Mouse (Mus musculus): ENCODE measurements at regions not wholly inside any gene's neighbourhood (a gene's known extent, or its start where the extent isn't known, plus 50 kb on each side); places are given as distances from the start of the nearest gene placed in this dataset.

DNA sequence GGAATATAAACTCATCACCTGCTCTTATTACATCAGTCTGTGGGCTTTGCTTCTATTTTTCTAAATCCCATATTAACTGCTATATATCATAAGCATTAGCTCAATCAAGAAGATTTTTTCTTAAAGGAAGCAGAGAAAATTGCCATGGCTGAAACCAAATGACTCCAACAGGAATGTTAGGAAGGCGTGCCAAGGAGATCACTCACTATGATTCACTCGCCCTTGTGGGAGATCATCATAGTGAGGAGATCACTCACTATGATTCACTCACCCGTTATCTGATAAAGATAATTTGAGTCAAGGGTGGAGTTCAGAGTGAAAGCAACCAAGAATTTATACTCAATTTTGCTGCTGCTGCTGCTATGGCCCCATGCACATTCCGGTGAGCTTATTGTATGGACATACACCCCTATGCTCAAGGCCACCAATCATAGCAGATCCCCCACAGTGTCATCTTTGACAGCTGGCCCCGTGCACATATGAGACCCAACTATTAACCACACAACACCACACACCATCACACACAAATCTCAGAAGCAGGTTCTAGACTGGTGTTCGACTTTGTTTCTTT, 63.8 kb upstream of the Fer start:
- no peak for DNase-seq (ENCODE audit: low spot score)

DNA sequence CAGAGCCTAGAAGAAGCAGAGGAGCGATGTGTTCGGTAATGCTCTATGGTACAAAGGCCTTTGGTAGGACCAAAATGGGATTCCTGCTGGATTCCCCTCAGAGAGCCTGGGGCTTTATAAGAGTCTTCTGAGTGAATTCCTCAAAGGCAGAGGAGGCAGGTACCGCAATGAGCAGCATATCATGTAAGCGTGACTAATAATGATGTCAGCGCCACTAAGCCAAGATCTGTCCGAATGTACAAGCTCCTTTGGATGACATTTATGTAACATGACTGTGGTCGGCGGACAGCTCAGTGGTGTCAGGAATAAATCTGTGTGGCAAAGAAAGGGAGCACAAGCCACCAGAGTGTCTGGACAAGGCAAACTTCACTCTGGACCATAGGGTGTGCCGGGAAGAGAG, 61.5 kb upstream of the Fer start:
- no peak for DNase-seq (ENCODE audit: low spot score)

DNA sequence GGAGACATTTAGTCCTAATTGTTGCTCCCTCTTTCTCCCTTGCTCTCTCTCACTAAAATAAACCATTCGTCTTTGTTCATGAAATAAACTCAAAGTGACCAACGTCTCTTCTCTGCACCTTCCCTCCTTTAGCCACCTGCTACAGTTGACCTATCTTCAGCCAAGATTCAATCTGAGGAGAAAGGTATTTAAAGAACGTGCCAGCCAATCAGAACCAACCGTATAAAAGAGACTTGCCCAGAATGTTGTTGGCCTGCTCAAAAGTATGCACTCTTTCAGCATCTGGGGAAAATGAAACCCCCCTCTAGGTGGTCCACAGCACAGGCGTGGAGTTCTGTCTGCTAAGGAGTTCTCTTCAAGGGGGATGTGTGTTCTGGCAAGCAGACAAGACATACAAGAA, 60.0 kb upstream of the Fer start:
- DNase-seq (ENCODE audit: low spot score): no peak

DNA sequence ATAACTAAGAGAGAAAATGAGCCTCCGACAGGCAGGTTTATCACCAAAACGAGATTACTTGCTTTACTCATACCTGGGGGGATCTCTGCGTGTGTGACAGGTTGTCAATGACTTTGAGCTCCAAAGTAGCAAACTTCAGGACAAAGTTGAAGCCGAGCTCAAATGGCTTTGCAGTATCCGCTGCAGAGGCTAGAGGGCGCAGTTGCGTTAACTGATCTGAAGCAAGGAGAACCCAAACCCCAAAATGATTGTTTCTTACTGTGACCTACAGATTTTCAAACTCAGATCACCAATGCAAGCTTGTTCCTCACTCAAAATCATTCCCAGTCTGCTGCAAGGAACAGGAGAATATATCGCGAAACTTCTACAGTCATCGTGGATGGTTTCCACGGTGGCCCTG, 59.3 kb upstream of the Fer start:
- DNase-seq (ENCODE audit: low spot score): peak; percentile 55

DNA sequence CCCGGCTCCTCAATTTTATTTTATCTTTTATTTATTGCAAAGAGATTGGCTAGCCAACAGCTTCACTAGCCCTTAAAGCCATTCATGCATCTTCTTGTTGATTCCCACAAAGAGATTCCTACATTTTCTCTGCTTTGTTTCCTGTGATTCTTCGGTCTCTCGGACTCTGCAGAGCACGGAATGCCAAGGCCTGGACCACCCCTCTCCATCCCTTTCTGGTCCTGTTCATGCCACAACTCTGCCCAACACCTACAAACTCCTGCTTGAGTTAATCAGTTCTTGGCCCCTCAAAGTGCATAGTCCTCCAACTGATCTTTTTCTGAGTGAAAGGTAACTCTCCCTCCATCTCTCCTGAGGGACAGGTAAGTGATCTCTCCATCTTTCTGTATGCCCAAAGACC, 58.4 kb upstream of the Fer start:
- DNase-seq (ENCODE audit: low spot score): no peak

DNA sequence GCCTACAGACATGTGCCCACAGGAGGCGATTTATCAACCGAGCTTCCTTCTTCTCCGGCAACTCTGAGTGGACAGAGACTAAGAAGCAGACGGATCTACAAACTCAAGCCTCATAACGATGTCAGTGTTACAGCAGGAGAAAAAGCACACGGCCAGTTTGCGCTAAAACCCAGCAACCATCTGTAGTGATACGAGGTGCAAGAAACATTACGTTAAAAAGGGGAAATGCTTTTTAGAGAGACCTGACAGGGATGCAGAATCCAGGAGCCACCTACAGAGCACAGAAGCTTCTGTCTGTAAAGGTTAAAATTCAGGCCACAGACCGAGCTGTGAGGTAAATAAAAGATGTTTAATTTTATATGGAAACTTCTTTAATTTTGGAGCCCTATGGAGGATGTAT, 56.5 kb upstream of the Fer start:
- no peak for DNase-seq (ENCODE audit: low spot score)

DNA sequence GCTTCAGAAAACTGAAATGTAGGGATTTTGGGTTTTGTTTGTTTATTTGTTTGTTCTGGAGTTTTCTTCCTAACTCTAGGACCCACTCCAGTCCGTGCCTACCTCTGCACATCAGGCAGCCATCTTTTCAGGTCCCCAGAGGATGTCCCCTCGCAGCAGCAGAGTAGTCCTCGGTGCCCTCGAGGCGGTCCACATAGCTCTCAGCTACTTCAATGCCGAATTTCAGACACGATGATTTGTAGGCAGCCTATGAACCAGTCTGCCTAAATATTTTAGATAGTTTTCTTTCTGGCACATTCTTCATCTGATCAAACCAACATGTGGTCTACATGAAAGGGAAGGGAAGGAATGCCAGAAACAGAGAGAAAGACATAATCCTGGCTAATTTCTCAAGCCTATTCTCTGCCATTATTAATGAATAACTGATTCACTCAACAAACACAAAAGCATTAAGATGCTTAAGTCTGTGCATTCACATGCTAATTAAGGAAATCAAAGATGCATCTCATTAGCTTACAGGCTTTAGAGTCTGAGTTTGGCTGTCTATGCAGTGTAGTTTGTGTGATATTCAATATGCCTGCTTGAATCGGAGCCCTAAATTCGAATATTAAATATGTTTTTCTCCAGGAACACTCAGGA, 55.2 kb upstream of the Fer start:
- DNase-seq (ENCODE audit: low spot score): no peak

DNA sequence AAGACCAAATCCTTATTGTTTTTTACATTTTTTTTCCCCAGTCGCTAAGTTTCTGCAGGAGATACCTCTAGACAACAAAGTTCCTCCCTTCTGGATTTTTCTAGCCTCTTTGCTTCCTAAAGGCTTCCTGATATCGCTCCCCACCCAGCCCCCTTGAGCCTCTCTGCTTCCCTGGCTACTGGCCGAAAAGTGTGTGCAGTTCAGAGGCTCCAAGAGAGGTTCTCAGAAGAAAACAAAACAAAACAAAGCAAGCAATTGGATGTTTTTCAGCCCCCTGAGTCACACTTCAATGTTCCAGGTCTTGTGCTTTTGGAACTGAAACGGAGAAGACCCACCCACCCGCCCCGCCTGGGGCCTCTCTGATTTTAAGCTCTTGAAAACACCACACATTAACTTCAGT, 54.1 kb upstream of the Fer start:
- no peak for DNase-seq (ENCODE audit: low spot score)

DNA sequence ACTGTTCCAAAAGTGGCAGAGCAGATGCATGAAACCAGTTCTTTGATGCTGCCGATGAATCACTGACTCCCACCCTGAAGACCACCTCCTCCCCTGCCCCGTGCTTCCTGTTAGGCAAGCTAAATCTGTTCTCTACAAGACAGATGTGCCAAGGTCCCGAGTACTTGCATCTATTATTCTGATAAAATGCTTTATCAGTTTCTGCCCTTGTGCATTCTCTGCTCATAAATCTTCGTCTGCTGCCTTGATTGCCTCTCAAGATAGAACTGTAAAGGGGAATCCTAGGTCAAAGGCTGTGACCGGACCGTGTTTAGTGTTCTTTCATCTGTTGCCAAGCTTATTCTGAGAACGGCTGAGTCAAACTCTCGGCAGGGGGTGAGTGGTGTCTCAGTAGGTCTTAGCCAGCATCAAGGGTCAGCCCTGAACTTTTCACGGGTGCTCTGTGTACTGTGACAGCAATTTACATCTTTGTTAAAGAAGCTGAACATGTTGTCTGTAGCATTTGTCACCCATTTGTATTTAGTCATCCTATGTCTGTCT, 51.5 kb upstream of the Fer start:
- DNase-seq (ENCODE audit: low spot score): no peak

DNA sequence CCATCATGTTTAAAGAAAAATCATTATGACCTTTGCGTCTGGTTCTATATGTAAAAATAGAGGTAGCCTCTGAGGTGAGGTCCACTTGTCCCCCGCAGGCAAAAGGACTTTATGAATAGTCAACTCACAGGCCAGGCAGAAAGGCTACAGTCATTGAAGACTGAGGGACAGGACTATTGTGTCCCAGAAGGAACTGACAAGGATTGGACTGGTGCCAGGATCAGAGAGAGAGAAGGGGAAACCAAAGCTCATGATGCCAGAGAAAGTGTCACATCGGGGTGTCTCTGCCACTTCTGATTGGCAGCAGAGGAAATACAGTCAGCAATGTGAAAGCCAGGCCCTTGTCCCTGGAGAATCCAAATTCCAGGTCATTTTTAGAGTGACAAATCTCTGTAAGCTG, 50.3 kb upstream of the Fer start:
- no peak for DNase-seq (ENCODE audit: low spot score)
